Mouse (Mus musculus): ENCODE results near the gene Iqschfp. TPM values are rescaled to one million over a fixed set of nuclear protein-coding genes. Genes with fewer than 3 reads are reported as not detected.

Gene Iqschfp
- total RNA-seq, 1 experiment from 2014 or later: not detected

- DNase-seq: no peak
Observed at GRCm38 (mm10) chr3:68531908-68532307, 639.9 kb downstream of the Iqschfp start.

GRCm38 (mm10) chr3:68534571-68535051 is 642.6 kb downstream of the Iqschfp start:
- peak; percentile 13 for DNase-seq

DNA sequence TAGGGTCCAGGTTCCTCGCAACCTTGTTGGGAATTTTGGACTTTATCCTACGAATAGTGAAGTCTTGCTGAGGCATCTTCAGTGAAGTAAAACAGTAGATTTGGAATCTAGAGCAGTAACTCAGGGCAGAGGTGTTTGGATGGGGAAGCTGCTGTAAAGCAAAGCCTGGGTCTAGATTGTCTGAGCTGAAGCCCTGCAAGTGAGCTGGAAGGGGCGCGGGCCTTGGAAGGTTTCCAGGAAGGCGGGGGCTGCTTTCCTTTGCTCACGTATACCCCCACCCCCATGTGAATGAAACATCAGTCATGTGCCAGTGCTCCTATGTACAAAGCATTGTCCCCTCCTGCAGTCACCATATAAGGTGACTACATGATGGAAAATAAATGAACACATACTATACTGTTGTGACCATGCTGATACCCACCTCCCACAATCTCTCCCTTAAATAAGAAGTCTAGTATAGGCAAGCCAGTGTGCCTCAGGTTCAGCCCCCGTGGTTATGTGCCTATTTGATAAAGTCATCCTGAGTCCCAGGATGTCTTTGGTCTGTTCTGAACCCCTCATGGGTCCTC is 643.2 kb downstream of the Iqschfp start:
- no peak for DNase-seq

DNA sequence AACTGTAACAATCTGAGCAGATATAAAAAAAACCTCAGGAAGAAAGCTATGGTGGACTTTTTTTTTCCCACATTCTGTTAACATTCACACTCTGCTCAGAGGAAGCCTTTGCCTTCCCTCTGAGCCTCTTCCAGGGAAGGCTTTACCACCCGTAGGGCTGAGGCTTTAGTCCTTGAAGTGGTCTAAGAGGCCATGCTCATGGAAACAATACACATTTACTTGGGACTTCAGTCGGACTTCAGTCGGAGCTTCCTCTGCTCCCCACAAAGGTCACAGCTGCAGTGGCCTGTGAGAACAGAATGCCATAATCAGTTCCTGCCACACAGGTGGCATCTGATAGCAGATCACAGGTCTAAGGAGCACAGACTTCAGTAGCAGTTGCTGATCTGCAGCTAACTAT is 644.0 kb downstream of the Iqschfp start:
- DNase-seq: no peak

DNA sequence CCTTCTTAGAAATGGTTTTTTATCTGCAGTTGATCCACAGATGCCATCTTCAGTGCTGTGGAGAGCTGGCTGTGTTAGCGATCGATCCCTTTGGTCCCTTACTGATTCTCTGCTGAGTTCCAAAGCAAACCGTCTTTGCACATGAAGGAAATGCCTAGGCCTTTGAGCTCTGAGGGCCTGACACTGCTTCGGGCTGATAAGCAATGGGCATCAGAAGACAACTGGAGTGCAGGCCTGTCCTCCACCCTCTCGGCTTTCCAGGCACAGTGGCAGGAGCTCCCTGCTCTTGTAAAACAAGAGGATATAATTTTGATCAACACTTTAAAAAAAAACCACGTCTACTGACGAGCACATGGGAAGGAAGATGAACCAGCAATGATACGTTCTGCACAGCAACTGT is 649.7 kb downstream of the Iqschfp start:
- no peak for DNase-seq

- peak; percentile 53 for DNase-seq
Observed at GRCm38 (mm10) chr3:68542944-68543501, 651.0 kb downstream of the Iqschfp start.

DNA sequence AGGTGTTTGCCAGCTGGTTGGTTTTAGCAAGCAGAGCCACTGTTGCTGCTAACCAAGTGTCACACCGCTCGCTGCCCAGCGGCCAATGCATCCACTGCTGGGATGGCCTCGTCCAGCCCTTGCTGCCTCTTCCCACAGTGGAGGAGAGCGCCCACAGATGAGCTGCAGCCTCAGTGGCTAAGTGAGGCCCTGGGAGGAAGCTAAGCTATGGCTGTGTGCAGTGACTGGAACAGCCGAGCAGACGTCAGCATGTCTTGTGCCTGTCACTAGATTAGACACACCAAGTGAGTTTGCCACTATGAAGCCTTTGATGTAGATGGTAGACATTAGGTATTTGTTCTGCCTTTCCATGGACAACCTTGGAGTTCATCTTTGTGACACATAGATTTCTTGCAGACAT is 652.8 kb downstream of the Iqschfp start:
- no peak for DNase-seq

DNA sequence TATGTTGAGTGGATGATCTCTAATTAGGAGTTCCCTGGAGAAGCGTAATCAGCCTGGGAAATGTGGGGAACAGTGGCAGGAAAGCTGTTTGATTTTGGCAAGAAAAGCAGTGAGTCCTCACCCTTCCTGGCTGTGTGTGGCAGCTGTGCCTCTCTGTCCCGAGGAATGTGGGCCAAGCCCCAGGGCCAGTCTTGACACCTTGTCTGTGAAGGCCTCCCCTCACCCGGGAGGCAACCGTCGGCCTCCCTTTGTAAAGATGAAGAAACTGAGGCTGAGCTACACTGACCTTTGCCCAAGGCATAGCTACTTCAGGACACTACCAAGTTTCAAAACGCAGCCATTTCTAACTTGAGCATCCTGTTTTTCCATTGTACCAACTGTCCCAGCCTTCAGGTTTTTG is 653.9 kb downstream of the Iqschfp start:
- no peak for DNase-seq

DNA sequence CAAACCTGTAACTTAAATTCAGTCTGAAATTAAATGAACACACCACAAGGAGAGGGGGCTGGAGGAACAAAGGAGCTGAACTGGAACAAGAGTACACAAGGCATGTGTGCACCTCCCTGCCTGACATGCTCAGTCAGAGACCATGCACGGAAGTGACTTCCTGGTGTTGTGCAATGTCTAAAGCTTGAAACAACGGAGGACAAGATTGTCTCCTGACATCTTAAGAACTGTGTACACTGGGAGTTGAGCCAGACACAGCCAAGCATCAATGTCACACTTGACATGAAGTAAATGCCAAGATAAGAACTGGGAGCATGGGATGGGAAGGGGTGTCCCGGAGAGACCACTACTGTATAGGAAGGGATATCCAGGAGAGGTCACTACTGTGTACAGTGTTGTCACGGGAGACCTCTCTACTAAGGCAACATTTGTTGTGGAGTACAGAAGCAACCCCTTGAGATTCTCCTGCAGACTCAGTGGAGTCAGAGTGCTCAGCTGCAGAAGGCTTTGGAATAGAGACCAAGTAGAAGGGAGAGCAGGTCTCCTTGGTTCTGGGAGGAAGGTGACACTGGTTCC is 663.1 kb downstream of the Iqschfp start:
- no peak for DNase-seq

- no peak for DNase-seq
Observed at GRCm38 (mm10) chr3:68556891-68557290, 664.9 kb downstream of the Iqschfp start.

- DNase-seq: no peak
Observed at GRCm38 (mm10) chr3:68558744-68559143, 666.7 kb downstream of the Iqschfp start.

GRCm38 (mm10) chr3:68560057-68560456 is 668.0 kb downstream of the Iqschfp start:
- DNase-seq: no peak

DNA sequence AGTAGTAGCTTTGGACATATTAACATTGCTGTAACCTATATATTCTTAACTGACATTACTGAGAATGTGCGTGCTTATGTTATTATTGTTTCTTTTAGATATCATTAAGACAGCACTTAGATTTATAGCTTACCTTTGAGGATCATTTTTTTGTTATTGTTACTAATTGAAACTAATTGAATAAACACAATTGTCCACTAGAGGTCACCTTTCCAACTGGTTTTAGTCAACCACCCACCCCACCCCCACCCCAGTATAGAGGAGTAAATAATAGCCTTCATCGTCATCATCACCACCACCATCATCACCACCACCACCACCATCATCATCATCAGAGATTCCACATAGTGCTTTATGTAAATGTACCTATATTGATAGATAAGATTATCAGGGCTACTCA is 670.8 kb downstream of the Iqschfp start:
- no peak for DNase-seq

DNA sequence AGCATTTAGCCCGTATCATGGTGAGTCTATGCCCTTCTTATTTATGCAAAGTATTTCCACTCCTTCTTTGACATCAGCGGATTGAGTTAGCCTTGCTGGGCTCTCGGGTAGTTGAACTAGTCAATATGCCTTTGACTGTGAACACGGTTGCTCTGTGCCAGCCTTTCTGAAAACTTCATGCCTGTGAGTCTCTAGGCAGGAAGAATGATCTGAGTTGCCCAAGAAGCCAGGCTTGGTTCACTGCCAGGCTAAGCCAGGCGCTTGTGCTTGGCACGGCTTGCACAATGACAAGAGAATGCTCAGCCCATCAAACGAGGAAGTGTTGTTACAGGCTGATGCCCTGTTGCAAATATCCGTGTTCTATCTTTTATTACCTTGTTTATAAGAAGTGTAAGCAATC is 671.9 kb downstream of the Iqschfp start:
- DNase-seq: peak; percentile 69

GRCm38 (mm10) chr3:68564978-68565674 is 673.1 kb downstream of the Iqschfp start:
- DNase-seq: no peak

DNA sequence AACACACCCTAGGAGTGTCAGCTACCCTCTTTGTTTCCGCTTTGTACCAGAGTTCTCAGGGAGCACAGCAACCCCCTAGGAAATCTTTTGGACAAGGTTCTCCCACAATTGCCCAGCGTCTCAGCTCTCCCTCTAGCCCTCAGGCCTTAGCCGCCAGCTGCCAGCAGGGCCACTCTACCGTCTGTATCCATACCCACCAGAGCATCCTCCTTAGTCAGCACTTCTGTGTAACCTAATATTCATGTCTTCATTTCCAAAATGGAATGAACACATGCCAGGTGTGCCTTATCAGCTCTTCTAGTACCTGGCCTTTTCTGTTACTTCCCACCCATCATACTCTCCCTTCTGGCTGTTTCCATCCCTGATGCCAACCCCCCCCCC is 673.6 kb downstream of the Iqschfp start:
- no peak for DNase-seq

DNA sequence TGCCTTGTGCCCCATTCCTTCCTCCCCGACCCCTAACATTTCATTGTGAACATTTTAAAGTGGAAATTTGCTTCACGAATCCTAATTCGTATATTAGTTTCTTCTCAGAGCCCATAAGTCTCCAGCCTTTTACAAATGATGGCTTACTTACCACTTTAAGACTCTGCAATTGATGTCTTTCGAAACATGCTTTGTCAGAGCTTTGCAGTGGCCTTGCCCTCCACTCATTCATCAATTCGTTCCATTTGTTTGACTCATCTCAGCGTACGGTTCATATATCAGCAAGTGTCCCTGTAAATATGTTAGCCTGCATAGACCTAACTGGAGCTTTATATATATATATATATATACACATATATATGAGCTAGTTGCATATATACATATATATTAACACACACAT is 675.5 kb downstream of the Iqschfp start:
- no peak for DNase-seq

GRCm38 (mm10) chr3:68568149-68568548 is 676.1 kb downstream of the Iqschfp start:
- DNase-seq: no peak

GRCm38 (mm10) chr3:68568716-68569115 is 676.7 kb downstream of the Iqschfp start:
- DNase-seq: no peak

- no peak for DNase-seq
Observed at GRCm38 (mm10) chr3:68570319-68570718, 678.3 kb downstream of the Iqschfp start.

- DNase-seq: peak; percentile 70
Observed at GRCm38 (mm10) chr3:68572249-68573225, 680.5 kb downstream of the Iqschfp start.

DNA sequence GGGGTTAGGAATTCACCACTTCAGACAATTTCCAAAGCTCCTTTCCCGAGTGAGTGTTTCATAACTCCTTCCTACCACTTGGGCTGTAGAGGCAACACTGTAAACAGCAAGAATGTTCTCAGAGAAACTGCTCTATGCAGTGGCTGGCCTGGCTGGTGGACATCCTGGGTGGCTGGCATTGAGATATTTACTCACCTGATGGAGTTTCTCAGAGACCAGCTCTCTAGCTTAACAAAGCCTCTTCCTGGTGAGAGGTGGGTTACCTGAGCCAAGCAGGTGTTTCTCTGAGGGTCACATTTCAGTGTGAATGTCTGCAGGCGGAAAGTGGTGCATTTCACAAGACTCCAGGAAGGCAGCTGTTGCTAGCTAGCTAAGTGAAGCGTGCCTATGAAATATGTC is 681.2 kb downstream of the Iqschfp start:
- DNase-seq: no peak

Measured in adrenal gland, postnatal 25 days (tissue).